Mouse (Mus musculus) liver (tissue): ENCODE data around the gene Olfr699.
A peak's percentile ranks its signal among the peaks of the same experiment; 100 is the strongest.
"Not testable (repeated sequence)": the region's sequence is repeated elsewhere in the genome, so short reads cannot be mapped to it uniquely, and the experiment has no call there.

Experiments used
- DNase-seq: peaks from one replicate; pipeline ENCODE4 v3.0.0-alpha.2; 2020; ENCODE audit warnings: mixed read lengths

The Olfr699 gene

DNA sequence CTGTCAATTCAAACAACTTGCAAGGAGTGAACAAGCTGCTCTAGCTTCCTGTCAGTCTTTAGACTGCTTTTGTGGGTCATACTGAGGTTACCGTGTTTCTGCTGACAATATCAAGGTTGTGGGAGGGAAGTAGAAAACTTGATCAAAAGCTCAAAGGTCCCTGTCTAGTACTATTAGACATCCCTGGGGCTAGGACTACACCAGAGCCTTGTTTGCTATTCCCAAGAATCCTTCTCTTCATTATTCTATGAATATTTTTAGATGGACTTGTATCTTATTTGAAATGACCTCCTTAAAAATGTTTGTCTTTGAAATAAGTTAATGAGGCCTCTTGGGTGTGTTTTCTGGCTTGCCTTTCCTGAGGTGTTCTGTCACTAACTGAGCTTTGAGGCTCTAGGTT is at the start of gene Olfr699:
Olfr699 (minus strand) TSS at position 101 of the 400 bp plus-strand sequence.
- no peak for DNase-seq

DNA sequence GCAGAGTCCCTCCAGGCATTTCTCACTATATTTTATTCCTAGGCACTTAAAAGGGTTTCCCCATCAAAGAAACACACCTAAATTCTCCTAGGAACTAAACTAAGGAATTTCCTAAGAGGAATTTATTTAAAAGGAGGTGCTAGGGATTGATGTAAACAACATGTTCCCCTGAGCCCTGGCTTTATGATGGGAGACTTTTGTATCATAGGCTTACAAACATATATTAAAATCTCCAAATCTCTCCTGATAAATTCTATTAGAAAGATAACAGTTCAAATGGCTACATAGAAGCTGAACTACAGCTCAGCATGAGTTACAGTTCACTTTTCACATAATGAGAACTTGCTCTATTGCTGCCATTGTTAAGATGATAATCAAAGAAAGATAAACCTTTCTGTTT is 40.8 kb upstream of the Olfr699 start, which contains the start of gene Olfr702:
Olfr702 (minus strand) TSS at position 101 of the 400 bp plus-strand sequence.
- no peak for DNase-seq

- DNase-seq, result no peak
Measured at GRCm38 (mm10) chr7:106818414-106818813, 25.4 kb upstream of the Olfr699 start.

DNA sequence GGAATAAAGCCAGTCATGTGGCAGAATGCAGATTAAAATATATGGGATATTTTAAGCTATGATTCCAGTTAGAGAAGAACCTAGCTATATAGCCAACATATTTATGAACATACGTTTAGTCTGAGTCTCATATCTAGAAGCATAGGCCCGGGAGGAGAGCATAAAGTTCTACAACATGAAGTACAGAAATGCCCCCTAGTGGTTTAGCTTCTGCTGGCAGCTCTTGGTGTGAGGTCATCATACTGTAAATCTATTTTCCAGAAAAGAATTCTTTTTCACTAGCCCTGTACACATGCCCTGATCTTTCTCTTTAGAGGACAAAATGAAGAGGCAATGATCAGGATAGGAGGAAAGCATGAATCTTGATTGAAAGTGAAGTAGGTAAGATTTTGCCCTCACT is 22.8 kb upstream of the Olfr699 start:
- DNase-seq, result peak; percentile 6

DNA sequence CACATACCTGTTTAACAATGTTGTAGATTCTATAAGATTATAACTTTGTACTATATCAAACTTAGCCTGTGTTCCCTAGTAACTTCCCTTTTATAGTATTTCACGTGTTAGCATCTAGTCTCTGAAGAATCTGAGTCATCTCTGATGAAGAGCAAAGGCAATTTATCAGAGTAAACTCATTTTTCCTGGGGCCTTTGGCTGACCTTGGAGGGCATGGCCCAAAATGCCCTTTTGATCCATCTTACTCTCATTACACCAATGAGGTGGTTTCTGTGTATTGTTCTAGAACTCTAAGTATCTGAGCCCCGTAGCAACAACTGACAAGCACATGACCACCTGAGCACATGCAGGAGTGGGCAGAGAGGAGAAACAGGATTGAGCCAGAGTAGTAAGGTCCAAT is 20.8 kb upstream of the Olfr699 start, which contains the start of gene Olfr701:
Olfr701 (plus strand) TSS at position 301 of the 400 bp plus-strand sequence.
- DNase-seq, result no peak

DNA sequence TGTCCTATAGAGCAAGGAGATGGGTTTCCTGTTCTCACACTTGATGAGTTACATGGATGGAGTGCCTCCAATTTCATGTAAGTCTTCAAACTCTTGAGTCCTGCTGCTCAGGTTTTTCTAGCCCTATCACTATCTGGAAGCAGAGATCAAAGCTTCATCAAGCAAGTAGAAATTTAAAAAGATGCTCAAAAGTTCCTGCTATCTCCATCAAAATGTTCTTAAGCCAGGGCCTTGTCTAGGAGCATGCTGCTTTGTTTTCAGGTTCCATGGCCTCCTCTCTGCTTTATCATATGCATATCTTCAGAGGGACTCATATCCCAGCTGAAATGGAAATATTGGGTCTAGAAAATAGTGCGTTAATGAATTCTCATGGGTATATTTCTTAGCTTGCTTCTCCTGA is 15.7 kb upstream of the Olfr699 start, which contains the start of gene Olfr700:
Olfr700 (minus strand) TSS at position 101 of the 400 bp plus-strand sequence.
- no peak for DNase-seq

- DNase-seq, result no peak
Measured at GRCm38 (mm10) chr7:106788330-106788729, 4.7 kb downstream of the Olfr699 start.

- not testable (repeated sequence) for DNase-seq
Measured at GRCm38 (mm10) chr7:106761008-106761407, 32.0 kb downstream of the Olfr699 start.

DNA sequence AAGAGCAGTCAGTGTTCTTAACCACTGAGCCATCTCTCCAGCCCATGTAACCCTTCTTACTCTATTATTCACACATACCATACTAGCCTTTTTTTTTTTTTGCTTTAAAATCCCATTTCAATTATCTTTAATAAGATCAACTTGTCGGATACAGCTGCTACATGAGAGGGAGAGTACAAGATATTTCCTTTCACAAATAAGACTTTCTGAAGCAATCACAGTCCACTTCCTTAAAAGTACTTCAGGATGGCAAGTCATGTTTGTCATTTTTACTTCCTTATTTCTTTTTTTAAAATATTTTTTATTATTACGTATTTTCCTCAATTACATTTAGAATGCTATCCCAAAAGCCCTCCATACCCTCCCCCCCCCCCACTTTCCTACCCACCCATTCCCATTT is 34.2 kb downstream of the Olfr699 start:
- DNase-seq, result no peak

DNA sequence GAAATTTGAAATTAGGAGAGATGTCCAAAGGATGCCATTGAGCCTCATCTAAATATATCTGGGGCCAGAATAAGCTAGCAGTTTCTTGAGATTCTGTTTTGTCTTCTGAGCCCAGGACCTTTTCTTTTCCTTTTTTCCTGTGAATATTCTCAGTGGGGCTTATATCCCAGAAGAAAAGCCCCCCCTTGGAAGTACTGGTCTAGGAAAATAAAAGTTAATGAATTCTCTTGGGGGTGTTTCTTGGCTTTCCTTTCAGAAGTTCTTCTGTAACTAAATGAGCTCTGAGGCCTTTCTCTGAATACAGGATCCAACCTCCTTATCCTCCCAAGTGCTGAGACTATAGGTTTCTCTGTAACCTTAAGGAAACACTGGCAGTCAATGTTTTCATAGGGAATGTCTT is 37.7 kb downstream of the Olfr699 start, which contains the start of gene Olfr698:
Olfr698 (minus strand) TSS at position 101 of the 400 bp plus-strand sequence.
- no peak for DNase-seq

DNA sequence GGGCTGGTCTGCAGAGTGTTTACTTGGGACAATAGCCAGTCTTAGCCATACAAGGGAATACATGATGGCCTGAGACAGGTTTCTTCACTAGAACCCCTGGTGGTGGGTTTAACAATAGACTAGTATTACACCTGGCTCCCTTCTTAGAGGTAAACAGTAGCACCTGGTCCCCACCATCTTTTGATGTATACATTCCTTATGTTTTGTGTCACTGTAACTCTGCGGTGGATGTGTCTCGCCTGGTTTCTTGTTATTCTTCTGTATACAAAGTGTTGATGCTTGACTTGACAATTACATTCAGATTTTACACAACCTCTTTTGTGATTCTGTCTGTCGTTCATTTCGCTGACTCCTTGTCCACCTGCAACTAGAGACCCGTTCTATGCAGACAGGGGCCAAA is 47.2 kb downstream of the Olfr699 start:
- DNase-seq, result no peak

- DNase-seq, result no peak
Measured at GRCm38 (mm10) chr7:106742343-106742742, 50.7 kb downstream of the Olfr699 start, which contains the start of gene Olfr697. Gene Olfr697, minus strand, starts transcription at chr7:106742443.
